Mouse (Mus musculus) spleen, adult 2 months (tissue): Measurements from ENCODE around the gene 2900026A02Rik.

Experiments
- CTCF ChIP-seq: fragments of 200-500 bp; IDR thresholded peaks from 2 replicates; pipeline ENCODE4 v1.5.1; 2011; ENCODE audit warnings: mild to moderate bottlenecking, inconsistent platforms; ENCODE audit not compliant: insufficient read depth, insufficient read length, insufficient replicate concordance; ENCODE audit errors: extremely low read depth
- POLR2A ChIP-seq: fragments of 200-500 bp; IDR thresholded peaks from 2 replicates; pipeline ENCODE4 v1.6.1; 2011; ENCODE audit warnings: low read depth, low read length, inconsistent platforms

GRCm38 (mm10) chr5:113139064-113139726, 81.8 kb downstream of the 2900026A02Rik start:
- no peak for TF ChIP-seq CTCF
- TF ChIP-seq POLR2A = no peak
